Mouse (Mus musculus) heart, adult 8-10 months (tissue): Measurements from ENCODE around the gene Hoxb9. TPM values are rescaled to one million over a fixed set of nuclear protein-coding genes. Genes with fewer than 3 reads are reported as not detected.
A peak's percentile ranks its signal among the peaks of the same experiment; 100 is the strongest.

ENCODE experiments used
- DNase-seq: peaks from one replicate; pipeline ENCODE4 v3.0.0; 2022; ENCODE audit warnings: low spot score
- total RNA-seq, 4 experiments: library from RNA; stranded (reverse); gene quantifications; 2 replicates each; pipeline ENCODE4 v1.2.4; 2022

The Hoxb9 gene
- total RNA-seq: not detected

DNA sequence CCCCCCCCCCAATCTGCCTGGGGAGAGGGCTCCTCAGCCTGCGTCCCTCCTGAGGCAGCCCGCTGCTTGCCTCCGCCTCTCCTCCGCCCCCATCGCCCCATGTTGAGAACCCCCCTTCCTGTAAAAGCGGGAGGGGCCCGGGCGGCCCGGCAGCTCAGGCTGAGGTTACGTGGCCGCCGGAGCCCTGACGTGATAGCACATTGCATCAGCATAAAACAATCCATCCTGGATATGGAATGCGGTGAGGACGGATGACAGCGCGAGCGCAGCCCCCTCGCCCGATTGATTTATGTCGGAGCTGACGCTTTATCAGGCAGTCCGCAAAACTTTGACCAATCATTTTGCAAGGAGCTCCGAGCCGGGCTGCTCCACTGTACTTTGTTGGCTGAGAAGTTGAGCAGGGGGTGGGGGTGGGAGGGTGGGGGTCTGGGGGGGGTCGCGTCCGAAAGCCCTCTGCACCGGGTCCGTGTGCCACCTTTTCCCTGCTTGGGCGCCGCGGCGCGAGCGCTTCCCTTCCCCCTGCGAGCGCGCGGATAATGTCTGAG lies at the start of gene Hoxb9:
Hoxb9 (plus strand) TSS at position 462 of the 545 bp plus-strand sequence.
- no peak for DNase-seq

DNA sequence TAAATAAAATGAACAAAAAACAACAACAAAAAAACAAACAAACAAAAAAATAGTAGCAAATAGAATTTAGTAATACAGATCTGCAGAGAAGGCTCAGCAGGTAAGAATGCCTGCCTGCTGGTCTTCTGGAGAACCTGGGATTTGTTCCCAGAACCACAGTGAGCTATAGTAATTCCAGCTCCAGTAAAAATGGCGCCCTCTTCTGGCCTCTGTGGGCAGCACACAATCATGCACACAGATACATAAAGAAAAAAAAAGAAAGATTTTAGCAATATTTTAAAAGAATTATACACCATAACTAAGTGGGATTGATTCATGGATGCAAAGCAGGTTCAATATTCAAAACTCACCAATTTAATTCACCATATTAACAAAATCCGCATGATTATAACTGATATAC lies 47.4 kb upstream of the Hoxb9 start:
- DNase-seq: no peak

DNA sequence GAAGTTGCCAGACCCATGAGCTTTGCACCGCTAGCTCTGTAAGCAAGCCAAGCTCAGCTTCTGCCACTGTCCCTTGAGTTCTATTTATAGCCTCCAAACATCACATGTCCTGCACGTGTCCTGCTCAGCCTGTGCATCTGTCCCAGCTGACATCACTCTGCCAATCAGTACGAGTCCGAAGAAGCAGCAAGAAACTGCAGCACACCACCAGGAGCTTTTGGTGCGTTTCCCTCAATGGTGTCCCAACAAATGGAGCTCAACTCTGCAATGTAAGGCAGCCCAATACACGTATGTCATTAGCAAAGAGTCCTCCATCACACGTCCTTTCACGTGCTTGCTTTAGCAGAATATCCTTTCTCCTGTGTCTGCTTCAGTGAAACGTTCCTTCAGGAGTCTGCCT lies 43.6 kb upstream of the Hoxb9 start:
- no peak for DNase-seq

DNA sequence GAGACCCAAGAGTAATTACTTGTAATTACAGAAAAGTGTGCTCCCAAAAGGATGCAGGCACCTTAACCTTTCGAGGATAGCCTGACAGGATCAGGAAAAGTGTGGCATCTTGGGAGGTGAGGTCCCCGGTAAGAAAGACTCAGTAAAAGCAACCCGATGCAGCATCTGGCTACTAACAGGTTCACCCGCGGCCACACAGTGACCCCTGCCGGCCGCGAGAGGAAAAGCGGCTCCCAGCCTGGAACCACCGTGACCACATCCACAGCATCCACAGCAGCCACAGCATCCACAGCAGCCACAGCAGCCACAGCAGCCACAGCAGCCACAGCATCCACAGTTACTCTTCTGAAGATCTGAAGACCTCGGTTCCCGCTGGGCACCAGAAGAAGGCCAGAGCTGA lies 36.4 kb upstream of the Hoxb9 start:
- peak; percentile 13 for DNase-seq

DNA sequence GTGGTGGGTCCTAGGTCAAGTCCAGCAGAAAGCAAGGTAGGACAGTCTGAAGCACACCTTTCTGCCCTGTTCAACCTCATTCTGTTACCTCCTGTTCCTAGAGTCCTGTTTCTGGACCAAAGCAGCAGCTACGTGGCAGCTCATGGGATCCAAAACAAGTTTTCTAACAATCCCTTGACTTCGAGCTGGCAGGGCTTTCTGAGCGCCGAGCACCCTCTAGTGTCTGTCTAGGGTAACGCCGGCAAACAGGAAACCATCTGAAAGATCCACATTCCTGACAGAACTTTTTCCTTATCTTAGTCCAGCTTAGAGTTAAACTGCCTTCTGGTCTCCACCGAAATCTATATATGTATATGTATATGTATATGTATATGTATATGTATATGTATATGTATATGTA lies 31.0 kb upstream of the Hoxb9 start:
- no peak for DNase-seq

DNA sequence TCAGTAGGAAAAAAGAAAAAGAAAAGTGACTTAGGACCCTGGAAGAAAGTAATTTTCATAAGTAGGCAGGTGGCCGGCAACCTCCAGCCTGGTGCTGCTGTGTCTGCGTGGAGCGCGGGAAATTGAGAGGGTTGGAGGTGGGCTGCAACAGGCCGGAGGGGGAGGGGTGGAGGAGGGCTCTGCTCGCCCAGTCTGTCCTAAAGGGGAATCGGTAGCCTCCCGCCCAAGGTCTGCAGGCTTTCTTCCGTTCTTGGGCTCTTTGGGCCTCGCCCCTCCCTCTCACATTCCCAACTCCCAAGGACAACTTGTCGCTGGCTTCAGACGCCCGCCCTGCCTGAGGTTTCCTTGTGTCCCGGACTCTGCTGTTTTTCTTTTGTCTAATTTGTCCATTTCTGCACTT lies 20.4 kb upstream of the Hoxb9 start:
- DNase-seq: no peak

DNA sequence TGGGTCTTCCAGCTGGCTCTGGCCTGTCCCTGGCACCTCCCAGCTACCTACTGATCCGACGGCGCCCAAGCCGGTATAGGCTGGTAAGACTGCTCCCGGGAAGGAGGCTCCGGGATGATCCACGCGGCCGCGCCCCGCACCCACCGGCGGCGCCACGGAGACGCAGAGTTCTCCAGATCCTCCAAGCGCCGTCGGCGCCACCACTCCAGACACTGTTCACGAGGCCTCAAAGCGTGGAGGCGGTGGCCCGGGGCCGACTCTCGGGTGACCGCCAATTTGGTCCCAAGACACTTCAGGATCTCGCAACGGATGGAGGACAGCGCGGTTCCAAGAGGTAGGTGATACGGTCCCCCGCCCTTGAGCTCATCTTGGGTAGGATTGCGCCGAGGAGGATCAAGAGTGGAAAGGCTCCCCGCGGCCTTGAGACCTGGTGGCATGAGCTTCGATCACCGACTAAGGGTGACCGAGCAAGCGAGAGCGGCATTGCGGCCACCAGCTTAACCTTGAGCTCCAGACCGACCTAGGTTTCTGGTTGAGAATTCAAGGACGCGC lies 19.7 kb upstream of the Hoxb9 start:
- no peak for DNase-seq

DNA sequence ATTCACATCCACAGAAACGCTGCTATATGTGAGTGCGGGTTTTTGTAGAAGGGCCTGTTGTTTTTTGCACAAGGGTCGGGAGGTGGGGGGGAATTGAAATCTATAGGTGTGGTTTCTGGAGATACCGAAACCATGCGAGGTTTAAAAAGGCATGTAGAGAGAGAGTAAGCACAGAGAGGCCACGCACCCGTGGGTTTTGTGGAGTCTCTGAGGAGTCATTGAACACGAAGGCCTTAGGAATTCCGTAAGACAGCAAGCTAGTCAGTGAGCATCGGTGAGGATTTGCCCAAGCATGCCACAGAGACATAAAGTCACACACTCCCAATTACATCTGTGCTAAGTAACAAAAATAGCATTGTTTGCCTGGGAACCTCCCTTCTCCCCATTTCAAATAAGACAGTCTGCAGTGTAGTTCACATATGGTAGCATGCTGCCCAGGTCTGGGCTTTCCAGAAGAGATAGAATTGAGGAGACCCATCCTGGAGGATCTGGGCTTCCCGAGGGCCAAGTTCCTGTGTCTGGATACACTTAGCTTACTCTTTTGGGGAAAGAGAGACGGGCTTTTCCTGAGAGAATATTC lies 18.6 kb upstream of the Hoxb9 start:
- DNase-seq: no peak

DNA sequence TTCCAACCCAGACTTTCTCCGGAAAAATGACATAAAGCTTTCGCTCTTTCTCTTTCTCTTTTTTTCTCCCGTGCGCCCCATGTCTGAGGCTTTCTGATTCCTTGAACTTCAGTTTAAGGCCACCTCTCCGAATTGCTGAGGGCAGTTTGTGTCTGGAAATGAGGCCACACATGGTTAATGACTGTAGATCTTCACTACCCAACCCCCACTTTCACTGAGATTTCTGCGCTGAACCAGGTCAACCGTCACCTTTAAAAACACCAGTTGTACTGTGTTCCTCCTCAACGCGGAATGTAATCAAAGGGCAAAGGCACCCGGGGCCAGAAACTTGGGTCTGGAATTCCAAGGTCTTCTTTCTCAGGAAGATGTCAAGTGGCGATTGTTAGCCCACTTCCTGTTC lies 17.0 kb upstream of the Hoxb9 start:
- no peak for DNase-seq

DNA sequence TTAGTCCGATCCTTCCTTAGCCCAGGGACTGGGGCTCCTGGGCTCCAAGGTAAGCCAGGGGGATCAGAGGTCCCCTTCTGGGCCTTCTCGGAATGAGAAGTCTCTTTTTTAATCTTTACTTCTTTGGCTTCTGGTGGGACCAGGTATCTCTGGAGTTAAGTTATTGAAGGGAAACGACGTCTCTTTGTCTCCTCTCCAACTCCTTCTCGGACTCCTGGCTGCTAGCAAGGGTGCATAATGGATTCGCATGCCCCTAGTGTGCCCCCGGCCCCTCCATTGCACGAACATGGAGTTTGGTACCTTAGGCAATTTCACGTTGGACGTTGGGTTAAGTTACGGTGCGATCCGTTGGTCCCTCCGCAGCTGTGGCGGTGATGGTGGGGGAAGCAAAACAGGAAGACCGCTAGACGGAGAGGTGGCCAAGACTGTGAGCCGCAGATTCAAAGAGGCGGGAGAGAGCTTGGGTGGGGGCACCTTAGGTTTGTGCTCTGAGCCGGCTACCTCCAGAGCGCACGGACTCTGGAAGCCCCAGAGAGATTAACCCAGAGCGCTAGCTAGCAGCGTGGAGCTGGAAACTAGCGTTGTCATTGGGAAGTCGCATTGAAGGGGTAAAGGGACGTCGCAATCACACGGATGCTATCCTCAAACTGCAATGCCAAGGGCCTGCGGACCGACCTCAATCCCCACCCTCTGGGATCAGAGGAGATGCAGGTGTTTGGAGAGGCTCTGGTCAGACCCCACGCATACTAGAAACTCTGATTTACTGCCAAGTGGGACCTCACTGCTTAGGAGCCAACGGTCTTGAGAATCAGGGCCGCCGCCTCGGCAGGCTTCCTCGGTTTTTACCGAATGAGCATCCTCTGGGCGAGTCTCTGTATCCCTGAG lies 15.9 kb upstream of the Hoxb9 start:
- no peak for DNase-seq

DNA sequence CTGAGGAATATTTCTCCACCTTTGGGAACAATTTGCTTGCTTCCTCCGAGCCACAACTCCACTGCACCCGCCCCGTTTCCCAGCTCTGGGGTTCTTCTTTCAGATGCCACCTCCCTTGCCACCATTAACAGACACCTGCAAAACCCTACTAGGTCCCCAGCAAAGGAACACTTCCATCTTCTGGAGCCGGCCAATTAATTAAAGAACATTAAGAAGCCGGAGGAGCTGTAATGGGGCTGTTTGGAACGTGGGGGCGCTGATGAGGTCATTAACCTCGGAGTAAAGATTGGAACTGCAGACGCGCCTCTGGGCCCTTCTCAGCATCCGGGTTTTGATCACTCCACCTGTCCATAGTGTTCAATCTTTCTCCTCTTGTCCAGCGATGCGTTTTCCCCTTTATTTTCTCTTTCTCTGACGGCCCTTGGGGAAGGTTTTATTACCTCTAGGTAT lies 15.2 kb upstream of the Hoxb9 start:
- DNase-seq: no peak

DNA sequence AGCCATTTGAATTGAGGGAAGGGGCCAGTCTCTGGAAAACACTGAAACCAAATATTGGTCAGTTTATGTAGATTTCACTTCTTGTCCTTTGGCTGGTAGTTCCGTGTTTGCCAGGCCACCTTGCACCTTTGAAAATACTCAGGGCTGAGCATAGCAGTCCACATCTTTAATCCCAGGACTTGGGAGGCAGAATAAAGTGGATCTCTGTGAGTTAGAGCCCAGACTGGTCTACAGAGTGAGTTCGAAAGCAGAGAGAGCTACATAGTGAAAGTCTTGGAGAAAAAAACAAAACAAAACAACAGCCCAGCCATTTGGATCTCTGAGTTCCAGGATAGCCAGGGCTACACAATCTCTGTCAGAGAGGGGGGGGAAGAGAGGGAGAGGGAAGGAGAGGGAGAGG lies 14.1 kb upstream of the Hoxb9 start:
- no peak for DNase-seq

DNA sequence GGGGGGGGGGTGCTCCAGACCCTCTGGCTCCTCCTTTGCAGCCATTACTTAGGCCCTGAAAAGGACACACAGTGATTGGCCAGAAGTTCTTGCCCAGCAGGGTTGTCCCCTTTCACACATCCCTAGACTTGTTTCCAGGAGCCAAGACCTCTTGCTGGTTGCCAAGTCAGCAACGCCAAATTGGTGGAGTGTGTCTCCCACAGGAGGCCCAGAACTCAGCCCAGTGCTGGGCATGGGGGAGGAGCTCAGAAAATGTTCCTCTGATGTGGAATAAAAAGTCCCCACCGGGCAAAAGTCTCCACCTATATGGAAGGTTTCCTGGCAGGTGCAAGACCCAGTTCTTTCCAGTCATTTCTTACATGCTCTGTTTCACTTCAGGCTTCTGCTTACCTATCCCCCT lies 12.2 kb upstream of the Hoxb9 start:
- no peak for DNase-seq

DNA sequence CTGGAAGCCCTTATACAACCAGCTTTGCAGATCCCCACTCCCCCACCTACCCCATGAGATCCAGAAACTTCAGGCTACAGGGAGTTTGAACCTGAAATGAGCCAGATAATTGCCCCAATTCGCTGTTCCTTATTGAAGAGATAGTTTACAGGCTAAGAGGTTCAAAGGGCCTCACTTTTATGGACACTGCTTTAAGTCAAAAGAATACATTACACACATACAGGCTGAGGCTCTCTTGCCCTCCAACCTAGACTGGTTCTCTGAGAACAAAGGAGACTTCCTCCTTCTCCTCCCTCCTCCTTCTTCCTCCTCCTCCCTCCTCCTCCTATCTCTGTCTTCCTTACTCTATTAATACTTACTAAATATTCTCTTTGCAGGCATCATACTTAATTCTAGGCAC lies 11.7 kb upstream of the Hoxb9 start:
- DNase-seq: no peak

DNA sequence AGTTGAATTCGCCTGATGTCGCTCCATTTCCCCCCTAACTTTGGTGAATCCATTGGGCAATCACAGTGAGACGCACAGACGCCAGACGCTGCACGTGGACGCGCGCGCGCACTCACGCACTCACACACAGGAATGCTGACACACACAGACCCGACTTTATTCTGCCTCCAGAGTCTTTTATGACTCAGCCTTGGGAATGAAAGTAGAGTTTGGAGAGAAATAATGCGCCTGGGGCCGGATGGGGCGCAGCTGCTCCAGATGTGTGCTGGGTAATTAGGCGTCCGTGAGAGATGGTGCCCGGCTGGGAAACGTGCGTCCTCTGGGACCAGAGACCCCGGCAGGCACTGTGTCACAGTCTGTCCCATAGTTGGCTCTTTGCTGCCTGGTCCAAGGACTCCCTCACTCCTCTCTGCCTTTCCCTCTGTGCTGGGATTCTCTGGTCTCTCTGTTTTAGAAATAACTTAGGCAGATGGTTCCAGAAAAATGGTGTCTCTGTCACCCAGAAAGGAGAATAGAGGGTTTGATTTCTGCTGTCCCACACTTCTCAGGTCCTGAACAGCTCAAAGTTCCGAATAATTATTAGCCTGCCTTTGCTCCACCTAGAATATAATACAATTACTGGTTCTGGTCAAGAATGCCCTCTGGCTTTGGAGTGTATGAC lies 10.8 kb upstream of the Hoxb9 start:
- no peak for DNase-seq

DNA sequence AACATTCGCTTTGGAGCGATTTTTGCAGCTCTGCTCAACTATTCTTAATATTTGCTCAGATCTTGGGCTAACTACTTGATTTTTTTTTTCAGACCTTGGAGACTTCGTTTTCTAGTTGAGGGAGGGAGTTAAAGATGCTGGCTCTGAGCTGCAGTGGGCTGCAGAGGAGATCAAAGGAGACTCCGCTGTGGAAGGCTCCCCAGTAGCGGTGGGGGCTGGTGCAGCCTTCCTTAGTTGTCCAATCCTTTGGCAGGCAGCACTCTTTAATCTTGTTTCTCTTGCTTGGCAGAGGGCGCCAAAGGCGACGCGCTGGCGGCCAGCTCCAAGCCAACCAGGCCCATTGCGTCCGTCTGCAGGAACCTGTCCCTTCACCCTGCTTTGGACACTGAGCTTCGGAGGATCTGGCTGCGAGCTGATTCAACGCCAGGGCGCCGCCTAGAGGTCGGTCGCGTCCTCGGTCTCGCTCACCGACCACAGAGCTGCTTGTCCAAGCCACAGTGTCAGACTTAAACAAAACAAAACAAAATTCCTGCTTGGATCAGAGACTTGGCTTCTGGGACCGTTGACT lies 9.8 kb upstream of the Hoxb9 start:
- no peak for DNase-seq

DNA sequence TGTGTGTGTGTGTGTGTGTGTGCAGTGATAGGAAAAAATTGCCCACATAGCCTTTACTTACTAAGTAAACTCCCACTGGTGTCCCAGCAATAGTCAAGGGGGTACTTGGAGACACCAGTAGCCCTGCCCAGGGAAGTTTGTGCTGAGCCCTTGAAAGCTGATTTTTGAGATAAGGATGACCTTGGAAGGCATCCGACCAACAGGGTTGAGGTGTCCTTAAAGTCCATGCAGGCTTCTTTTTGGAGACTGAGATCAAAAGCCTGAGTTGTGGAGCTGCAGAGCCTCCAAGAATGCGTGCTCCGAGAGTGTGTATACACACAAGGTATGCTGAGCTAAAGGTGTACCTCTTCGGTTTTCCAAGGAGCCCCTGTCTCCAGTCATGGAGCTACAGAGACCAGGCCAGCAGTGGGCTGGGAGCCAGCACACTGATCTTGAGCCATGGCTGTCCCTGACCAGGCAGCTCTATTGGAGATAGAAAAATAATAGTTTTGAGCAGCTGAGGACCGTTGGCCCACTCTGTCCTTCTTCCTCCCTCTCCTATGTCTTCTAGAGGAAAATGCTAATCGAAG lies 8.9 kb upstream of the Hoxb9 start:
- DNase-seq: no peak

DNA sequence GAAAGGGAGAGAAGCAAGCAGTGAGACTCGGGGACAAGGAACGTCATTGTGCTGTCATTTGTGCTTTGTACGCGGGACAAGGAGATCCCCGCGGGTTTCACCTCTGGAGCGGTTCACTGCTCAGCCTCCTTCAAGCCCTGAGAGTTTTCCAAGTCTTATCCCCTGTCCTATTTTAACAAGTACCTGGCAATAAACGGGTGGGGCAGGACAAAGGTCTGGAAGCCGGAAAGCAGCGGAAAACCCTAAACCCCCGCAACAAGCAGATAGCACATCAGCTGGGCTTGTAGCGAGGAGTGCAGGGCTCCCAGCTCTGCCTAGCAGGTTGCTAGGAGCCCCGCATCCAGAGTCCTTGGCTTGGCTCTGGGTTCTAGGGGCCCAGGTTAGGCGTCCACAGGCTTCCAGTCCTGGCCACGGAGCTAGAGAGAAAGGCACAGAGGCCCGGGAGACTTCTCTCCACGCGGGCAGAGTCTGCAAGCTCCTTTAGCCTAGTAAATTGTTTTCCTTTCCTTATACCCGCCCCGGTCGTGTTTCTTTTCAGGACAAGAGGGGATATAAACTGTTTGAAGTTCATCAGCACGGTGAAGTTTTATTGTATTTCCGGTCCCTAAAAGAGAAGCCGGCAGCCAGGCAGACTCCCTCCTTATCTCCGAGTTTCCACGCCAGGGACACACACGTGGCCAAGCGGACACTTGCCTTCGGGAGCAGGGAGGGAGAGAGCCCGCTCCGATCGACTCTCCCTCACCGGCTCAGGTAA lies 7.4 kb upstream of the Hoxb9 start:
- no peak for DNase-seq

DNA sequence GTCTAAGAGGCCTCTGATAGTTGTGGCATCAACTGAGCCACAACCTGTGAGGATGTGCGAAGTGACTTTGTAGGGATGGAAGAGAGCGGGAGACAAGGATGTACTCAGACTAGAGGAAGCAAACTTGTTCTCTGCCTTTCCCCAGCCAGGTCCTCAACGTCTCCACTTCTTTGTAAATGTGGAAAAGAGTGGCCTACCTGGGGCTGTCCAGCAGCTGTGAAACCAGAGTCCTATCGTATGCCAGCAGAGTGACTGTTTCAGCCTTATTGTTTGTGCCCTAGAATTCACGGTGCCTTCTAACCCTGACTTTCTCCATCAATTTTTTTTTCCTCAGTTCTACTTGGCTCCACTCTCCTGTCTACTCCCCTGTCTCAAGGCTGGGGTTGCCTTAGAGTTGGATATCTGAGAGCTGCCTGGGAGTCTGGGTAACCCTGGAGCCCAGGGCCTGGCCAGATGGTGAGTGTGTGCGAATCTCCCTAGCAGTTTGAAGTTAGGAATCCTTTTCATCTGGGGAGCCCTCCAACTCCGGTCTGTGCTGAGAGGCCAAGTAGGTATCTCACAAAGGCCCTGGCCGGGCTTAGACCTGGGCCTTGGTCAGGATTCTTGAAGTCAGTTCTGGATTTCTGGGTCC lies 6.8 kb upstream of the Hoxb9 start:
- DNase-seq: no peak

DNA sequence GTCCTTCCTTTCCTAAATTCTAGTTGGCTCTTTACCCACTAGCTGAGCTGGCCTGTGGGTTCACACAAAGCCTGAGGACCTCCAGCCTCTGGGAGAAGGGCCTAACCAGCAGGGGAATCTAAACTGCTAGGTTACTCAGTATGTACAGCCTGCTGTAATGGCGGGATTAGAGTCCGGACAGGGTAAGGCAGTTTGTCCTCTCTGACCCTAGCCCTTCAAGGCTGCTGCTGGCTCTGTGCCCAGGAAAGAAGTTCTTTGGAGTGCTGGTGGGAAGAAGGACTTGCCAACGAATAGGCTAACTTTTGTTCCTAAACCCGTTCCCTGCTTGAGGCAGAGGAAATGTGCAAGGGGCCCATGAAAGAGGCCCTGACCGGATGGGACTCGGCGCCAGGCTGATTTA lies 5.3 kb upstream of the Hoxb9 start:
- DNase-seq: no peak
